Mouse (Mus musculus) MEL-GATA-1-ER (cell line): Measurements from ENCODE around the gene Tipin.
"Not testable (repeated sequence)": the region's sequence is repeated elsewhere in the genome, so short reads cannot be mapped to it uniquely, and the experiment has no call there.

Experiments
- DNase-seq: peaks from one replicate; pipeline ENCODE4 v3.0.0-alpha.2; 2012; ENCODE audit warnings: low read depth; ENCODE audit errors: extremely low read depth

The Tipin gene

GRCm38 (mm10) chr9:64271249-64271648 is 10.1 kb upstream of the Tipin start:
- no peak for DNase-seq

GRCm38 (mm10) chr9:64272611-64273010 is 8.8 kb upstream of the Tipin start:
- DNase-seq = no peak

- DNase-seq = no peak
Observed at GRCm38 (mm10) chr9:64273757-64274156, 7.6 kb upstream of the Tipin start.

- no peak for DNase-seq
Observed at GRCm38 (mm10) chr9:64274291-64274690, 7.1 kb upstream of the Tipin start.

- DNase-seq = no peak
Observed at GRCm38 (mm10) chr9:64274919-64275318, 6.5 kb upstream of the Tipin start.

GRCm38 (mm10) chr9:64277706-64278105 is 3.7 kb upstream of the Tipin start:
- peak; percentile 81 for DNase-seq

GRCm38 (mm10) chr9:64278665-64279310 is 2.6 kb upstream of the Tipin start:
- no peak for DNase-seq

- DNase-seq = peak; percentile 51
Observed at GRCm38 (mm10) chr9:64281781-64282178, 399 bp downstream of the Tipin start.

- peak; percentile 71 for DNase-seq
Observed at GRCm38 (mm10) chr9:64282404-64282987, 1.1 kb downstream of the Tipin start.

GRCm38 (mm10) chr9:64303086-64303485 is 21.7 kb downstream of the Tipin start:
- not testable (repeated sequence) for DNase-seq

- peak; percentile 39 for DNase-seq
Observed at GRCm38 (mm10) chr9:64306476-64307312, 25.3 kb downstream of the Tipin start.

GRCm38 (mm10) chr9:64310996-64311785 is 29.8 kb downstream of the Tipin start:
- no peak for DNase-seq

GRCm38 (mm10) chr9:64312128-64312527 is 30.7 kb downstream of the Tipin start:
- peak; percentile 4 for DNase-seq

- DNase-seq = no peak
Observed at GRCm38 (mm10) chr9:64314696-64315095, 33.3 kb downstream of the Tipin start.

- DNase-seq = no peak
Observed at GRCm38 (mm10) chr9:64316986-64317385, 35.6 kb downstream of the Tipin start.

GRCm38 (mm10) chr9:64323976-64324375 is 42.6 kb downstream of the Tipin start:
- no peak for DNase-seq

- DNase-seq = no peak
Observed at GRCm38 (mm10) chr9:64335825-64336224, 54.4 kb downstream of the Tipin start.

- no peak for DNase-seq
Observed at GRCm38 (mm10) chr9:64339361-64339760, 58.0 kb downstream of the Tipin start.

- peak; percentile 46 for DNase-seq
Observed at GRCm38 (mm10) chr9:64340351-64341253, 59.2 kb downstream of the Tipin start.

- DNase-seq = peak; percentile 18
Observed at GRCm38 (mm10) chr9:64341254-64341566, 59.8 kb downstream of the Tipin start, which contains the start of gene Dis3l. Dis3l (minus strand) TSS chr9:64341288.

GRCm38 (mm10) chr9:64341671-64342070 is 60.3 kb downstream of the Tipin start:
- no peak for DNase-seq
